Mouse (Mus musculus) heart, postnatal 0 days (tissue): ENCODE measurements around the gene AL731706.1. TPM values are rescaled to one million over a fixed set of nuclear protein-coding genes. Genes with fewer than 3 reads are reported as not detected.

Experiments used
- ATAC-seq: fragments of 200-750 bp; cut with Nextera tagmentation; 2 replicates; pipeline ENCODE4 v1.8.0; 2017; ENCODE audit warnings: low read depth, moderate number of reproducible peaks, moderate library complexity; ENCODE audit not compliant: insufficient read depth
- DNase-seq: peaks from one replicate; pipeline ENCODE4 v3.0.0-alpha.2; 2016; ENCODE audit warnings: low spot score
- H3K27ac ChIP-seq: fragments of 300-500 bp; sonication (generic); 2 replicates; pipeline ENCODE4 v1.5.1; 2014; ENCODE audit warnings: low read depth, mild to moderate bottlenecking
- H3K27me3 ChIP-seq: fragments of 300-500 bp; sonication (generic); 2 replicates; pipeline ENCODE4 v1.6.1; 2014; ENCODE audit warnings: low read length, mixed read lengths; ENCODE audit not compliant: control insufficient read depth, insufficient read depth
- H3K36me3 ChIP-seq: fragments of 300-500 bp; sonication (generic); replicated peaks from 2 replicates; pipeline ENCODE4 v1.6.1; 2014; ENCODE audit warnings: low read length, mixed read lengths; ENCODE audit not compliant: control insufficient read depth, insufficient read depth
- H3K4me1 ChIP-seq: fragments of 300-500 bp; sonication (generic); 2 replicates; pipeline ENCODE4 v1.6.1; 2014; ENCODE audit warnings: antibody characterized with exemption; ENCODE audit not compliant: control insufficient read depth, insufficient read depth
- H3K4me2 ChIP-seq: fragments of 300-500 bp; sonication (generic); 2 replicates; pipeline ENCODE4 v1.6.1; 2014; ENCODE audit warnings: low read depth, mild to moderate bottlenecking, low read length, moderate library complexity
- H3K4me3 ChIP-seq: fragments of 300-500 bp; sonication (generic); 2 replicates; pipeline ENCODE4 v1.5.1; 2014; ENCODE audit warnings: low read depth, low read length
- H3K9ac ChIP-seq: fragments of 300-500 bp; sonication (generic); replicated peaks from 2 replicates; pipeline ENCODE4 v1.6.1; 2014; ENCODE audit warnings: low read depth, low read length, mixed read lengths
- H3K9me3 ChIP-seq: fragments of 300-500 bp; sonication (generic); replicated peaks from 2 replicates; pipeline ENCODE4 v1.6.1; 2016; ENCODE audit warnings: low read length; ENCODE audit not compliant: control insufficient read depth
- CTCF ChIP-seq: IDR thresholded peaks from 2 replicates; pipeline ENCODE4 v1.5.1; 2016; ENCODE audit warnings: antibody characterized with exemption, control low read depth, low read depth
- EP300 ChIP-seq: IDR thresholded peaks from 2 replicates; pipeline ENCODE4 v1.6.1; 2016; ENCODE audit warnings: antibody characterized with exemption, low read depth
- WGBS: fragments of 180-500 bp; shearing (Covaris S2); extraction: QIAGEN DNeasy Blood & Tissue Kit; methylation state at CpG from one replicate; pipeline ENCODE4 v1.1.7; 2014; 5-methylcytosine and 5-hydroxymethylcytosine counted together
- polyA plus RNA-seq: library from polyadenylated mRNA; unstranded; fragments of >200 nt; fragmentation: Nextera tagmentation; extraction: Ambion mirVana; gene quantifications from 2 replicates; pipeline ENCODE4 v1.2.1, GENCODE M21; 2015
- total RNA-seq: library from RNA; depleted of rRNA; stranded (reverse); fragments of >200 nt; gene quantifications from 2 replicates; pipeline ENCODE4 v1.2.3, GENCODE M21; 2014; ENCODE audit warnings: low replicate concordance

The AL731706.1 gene
- total and polyA plus RNA-seq, 2 experiments from 2014 or later = 27.9 to 73.1 TPM

DNA sequence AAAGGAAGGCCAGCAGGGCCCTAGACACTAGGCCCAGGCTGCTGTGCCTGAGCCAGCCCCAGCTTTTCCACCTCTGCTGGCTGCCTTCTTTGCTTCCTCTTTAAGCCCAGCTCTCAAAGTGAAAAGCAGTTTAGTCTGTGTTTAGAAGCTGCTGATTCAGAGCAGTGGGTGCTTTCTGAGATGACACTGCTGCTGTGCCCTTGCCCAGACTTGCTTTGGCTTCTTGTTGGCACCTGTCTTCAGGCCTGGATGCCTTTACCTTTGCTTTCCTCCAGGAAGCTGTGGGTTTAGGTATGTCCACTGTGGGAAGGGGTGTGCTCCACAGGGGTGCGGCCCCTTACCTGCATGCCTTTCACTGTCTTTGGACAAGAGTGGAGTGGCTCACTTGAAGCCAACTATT is 28.2 kb upstream of the AL731706.1 start:
- TF ChIP-seq EP300 = no peak
- no peak for TF ChIP-seq CTCF
- 89% methylated on average over 1 of the region's 1 CpGs for WGBS
- no peak overlapping the region for H3K27ac ChIP-seq

DNA sequence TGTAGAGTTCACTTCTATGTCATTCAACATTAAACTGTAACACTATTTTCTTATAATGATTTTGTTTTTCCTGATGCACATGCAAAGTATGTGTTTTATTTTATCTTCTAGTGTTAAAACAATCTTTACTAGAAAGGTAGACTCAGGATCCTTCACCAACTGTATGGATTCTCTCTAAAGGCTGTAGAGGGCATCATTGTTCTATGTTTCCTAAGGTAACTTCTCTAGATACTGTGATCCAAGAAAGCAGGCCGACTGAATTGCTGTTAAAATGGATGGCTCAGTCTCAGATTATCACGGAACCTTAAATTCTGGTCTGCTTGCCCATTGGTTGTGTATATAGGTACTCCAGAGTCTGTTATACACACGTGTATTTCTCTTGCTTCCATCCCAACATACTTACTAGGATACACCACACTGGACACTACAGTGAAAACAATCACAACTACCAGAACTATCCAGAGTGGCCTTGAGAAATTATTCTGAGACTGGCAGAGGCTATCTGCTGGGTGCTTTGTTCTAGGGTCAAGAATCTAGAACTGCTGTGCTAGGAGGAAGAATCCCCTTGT is 23.2 kb upstream of the AL731706.1 start:
- H3K27ac ChIP-seq = no peak overlapping the region
- H3K4me1 ChIP-seq = no peaks in the 10 kb centered on the region
- no peaks in the 10 kb centered on the region for H3K9me3 ChIP-seq
- H3K36me3 ChIP-seq = no peaks in the 10 kb centered on the region
- TF ChIP-seq CTCF (peak; percentile 59), EP300 (no peak)
- ATAC-seq (peak; percentile 62; the same call in 1 of the 2 replicates), DNase-seq (peak; percentile 49)
- no peak overlapping the region for H3K4me2 ChIP-seq
- no peaks in the 10 kb centered on the region for H3K27me3 ChIP-seq
- H3K9ac ChIP-seq = no peak overlapping the region
- H3K4me3 ChIP-seq = no peak overlapping the region
- WGBS = 37% methylated on average over 3 of the region's 3 CpGs

More for the DNA sequence above, 28.2 kb upstream of the AL731706.1 start:
- Histone ChIP-seq H3K4me1 (peaks cover 10% of the 10 kb centered on the region), H3K9me3 (no peaks in the 10 kb centered on the region), H3K4me2 (no peak overlapping the region), H3K4me3 (no peak overlapping the region), H3K9ac (no peak overlapping the region), H3K36me3 (no peaks in the 10 kb centered on the region), H3K27me3 (no peaks in the 10 kb centered on the region)
- ATAC-seq = no peak
- DNase-seq = no peak

- H3K36me3 ChIP-seq = no peaks in the 10 kb centered on the region
- no peak overlapping the region for H3K9ac ChIP-seq
- no peaks in the 10 kb centered on the region for H3K27me3 ChIP-seq
- 82% methylated on average over 3 of the region's 3 CpGs for WGBS
- H3K9me3 ChIP-seq = no peaks in the 10 kb centered on the region
- ATAC-seq (no peak), DNase-seq (no peak)
- no peak overlapping the region for H3K4me3 ChIP-seq
- no peak overlapping the region for H3K27ac ChIP-seq
- H3K4me2 ChIP-seq = no peak overlapping the region
- no peaks in the 10 kb centered on the region for H3K4me1 ChIP-seq
- TF ChIP-seq CTCF (no peak), EP300 (no peak)
Measured at GRCm38 (mm10) chr2:136913021-136913420, 21.8 kb upstream of the AL731706.1 start.

- Histone ChIP-seq H3K27ac (peak overlapping the region; percentile 52; the same call in 1 of the 2 replicates), H3K9me3 (no peaks in the 10 kb centered on the region), H3K27me3 (no peaks in the 10 kb centered on the region), H3K36me3 (no peaks in the 10 kb centered on the region), H3K4me2 (no peak overlapping the region), H3K9ac (no peak overlapping the region), H3K4me3 (no peak overlapping the region), H3K4me1 (no peaks in the 10 kb centered on the region)
- TF ChIP-seq EP300 = no peak
- TF ChIP-seq CTCF = no peak
- DNase-seq (peak; percentile 20), ATAC-seq (peak; percentile 47)
- WGBS = 39% methylated on average over 4 of the region's 4 CpGs
Measured at GRCm38 (mm10) chr2:136911958-136912411, 20.8 kb upstream of the AL731706.1 start.

- no peak overlapping the region for H3K9ac ChIP-seq
- no peaks in the 10 kb centered on the region for H3K27me3 ChIP-seq
- no peak for DNase-seq
- H3K4me2 ChIP-seq = no peak overlapping the region
- TF ChIP-seq EP300 (no peak), CTCF (no peak)
- no peak overlapping the region for H3K4me3 ChIP-seq
- H3K9me3 ChIP-seq = 0 out of 2 replicates have a peak, but pooled peaks cover 5% of the 10 kb centered on the region
- WGBS = 66% methylated on average over 2 of the region's 2 CpGs
- ATAC-seq = no peak
- no peak overlapping the region for H3K27ac ChIP-seq
- H3K4me1 ChIP-seq = no peaks in the 10 kb centered on the region
- no peaks in the 10 kb centered on the region; the same call in 1 of the 2 replicates for H3K36me3 ChIP-seq
Measured at GRCm38 (mm10) chr2:136909298-136909697, 18.1 kb upstream of the AL731706.1 start.

- Histone ChIP-seq H3K9ac (no peak overlapping the region), H3K4me3 (no peak overlapping the region), H3K27ac (no peak overlapping the region), H3K9me3 (0 out of 2 replicates have a peak, but pooled peaks cover 5% of the 10 kb centered on the region), H3K27me3 (no peaks in the 10 kb centered on the region), H3K4me2 (no peak overlapping the region), H3K36me3 (no peaks in the 10 kb centered on the region; the same call in 1 of the 2 replicates), H3K4me1 (0 out of 2 replicates have a peak, but pooled peaks cover 1% of the 10 kb centered on the region)
- ATAC-seq (no peak), DNase-seq (no peak)
- WGBS = 72% methylated on average over 3 of the region's 3 CpGs
- TF ChIP-seq EP300 (no peak), CTCF (no peak)
Measured at GRCm38 (mm10) chr2:136908596-136908995, 17.4 kb upstream of the AL731706.1 start.
